ENCODE assay signal across 24 mouse cellular contexts in the genomic region with DNA sequence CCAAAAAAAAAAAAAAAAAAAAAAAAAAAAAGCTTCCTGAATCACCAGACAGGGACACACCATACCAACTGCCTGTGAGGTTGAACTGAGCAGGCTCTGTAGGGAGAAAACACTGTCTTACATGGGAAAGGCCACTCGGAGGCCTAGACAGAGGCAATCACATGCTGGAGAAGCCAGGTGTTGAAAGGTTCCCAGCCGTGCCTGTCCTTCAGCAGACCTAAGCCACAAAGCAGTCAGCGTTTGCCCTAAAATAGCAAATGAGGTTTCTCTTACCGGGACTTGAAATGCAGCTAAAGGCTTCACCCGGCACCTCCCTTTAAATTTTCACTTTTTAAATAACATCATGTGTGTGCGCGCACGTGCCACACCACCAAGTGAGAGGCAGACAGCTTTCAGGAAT. TPM values are rescaled to one million over a fixed set of nuclear protein-coding genes. Genes with fewer than 3 reads are reported as not detected.
A peak's percentile ranks its signal among the peaks of the same experiment; 100 is the strongest.
DNase-seq lines count a peak whose midpoint lies in the region; ATAC-seq and TF ChIP-seq lines count a peak whose summit lies in the region.
"Had no signal": no experiment of that assay in that cellular context is flagged by ENCODE, and none has a peak within 500 bp of the region (broad histone marks: within the 10 kb centered on the region; RNA-seq: fewer than 3 reads in every experiment).

No protein-coding gene starts in this region.

- no peak overlapping the region for H3K4me2 ChIP-seq in heart, embryonic 13.5 days
- H3K4me2 ChIP-seq: hindbrain, embryonic 14.5 days; liver, embryonic 12.5 days; midbrain, embryonic 15.5 days had no signal

- H3K9me3 ChIP-seq in heart, embryonic 13.5 days: no peaks in the 10 kb centered on the region
- H3K9me3 ChIP-seq: liver, embryonic 12.5 days; midbrain, embryonic 15.5 days had no signal

- no peaks in the 10 kb centered on the region for H3K27me3 ChIP-seq in cerebellum, adult 2 months (ENCODE audit: control insufficient read depth, insufficient read depth, low read length)
- H3K27me3 ChIP-seq in heart, embryonic 13.5 days (replicated peaks): no peaks in the 10 kb centered on the region
- H3K27me3 ChIP-seq: liver, embryonic 12.5 days; midbrain, embryonic 15.5 days had no signal

- no peak for TF ChIP-seq CTCF in cerebellum, adult 2 months (IDR thresholded peaks at IDR 0.05; ENCODE audit: borderline replicate concordance, insufficient read depth, low read depth, low read length)
- TF ChIP-seq CTCF in left cerebral cortex, adult 2 months (IDR thresholded peaks at IDR 0.05): no peak

- peak overlapping the region; percentile 69; the same call in 1 of the 2 replicates for H3K27ac ChIP-seq in cerebellum, adult 2 months (ENCODE audit: insufficient read depth, low read length)
- peak overlapping the region; percentile 58 for H3K27ac ChIP-seq in heart, embryonic 13.5 days (replicated peaks)
- H3K27ac ChIP-seq in left cerebral cortex, adult 2 months: peak overlapping the region; percentile 5; the same call in 1 of the 2 replicates
- H3K27ac ChIP-seq: hindbrain, embryonic 14.5 days; liver, embryonic 12.5 days; midbrain, embryonic 15.5 days had no signal

- no peak for DNase-seq in cerebellum, adult 2 months
- no peak for DNase-seq in cerebellum, postnatal 4 days (ENCODE audit: low spot score in 2 of 2)
- no peak for DNase-seq in heart, postnatal 25 days (ENCODE audit: low spot score)
- DNase-seq in left cerebral cortex, adult 2 months (ENCODE audit: extremely low spot score in 1 of 2, low spot score in 2 of 2): no peak
- DNase-seq in left cerebral cortex, postnatal 10 days (ENCODE audit: extremely low spot score in 1 of 2, low spot score in 2 of 2): no peak
- DNase-seq in frontal cortex, postnatal 14 days (ENCODE audit: low spot score in 2 of 2): no peak
- DNase-seq: adrenal gland, postnatal 14 days; cerebellum, adult 11-12 months; cerebellum, postnatal 10 days; gastrocnemius, postnatal 14 days; kidney, adult 11 months; kidney, postnatal 14 days; left cerebral cortex, postnatal 4 days; liver, postnatal 0 days; lung, postnatal 4 days; right cerebral cortex, adult 18-20 months; spleen, adult 18-20 months; thymus, postnatal 14 days had no signal

- peak overlapping the region; percentile 28; the same call in 1 of the 2 replicates for H3K9ac ChIP-seq in heart, embryonic 13.5 days
- H3K9ac ChIP-seq: hindbrain, embryonic 14.5 days; liver, embryonic 12.5 days; liver, postnatal 0 days; midbrain, embryonic 15.5 days had no signal

- no peak for ATAC-seq in heart, embryonic 13.5 days (ENCODE audit: extremely low read depth, insufficient number of reproducible peaks, low FRiP score, low TSS enrichment)
- ATAC-seq: forebrain, embryonic 16.5 days; liver, embryonic 12.5 days; liver, postnatal 0 days; midbrain, embryonic 15.5 days had no signal

- peaks cover 26% of the 10 kb centered on the region for H3K4me1 ChIP-seq in cerebellum, adult 2 months (ENCODE audit: control insufficient read depth, insufficient read depth, low read length)
- peaks cover 40% of the 10 kb centered on the region for H3K4me1 ChIP-seq in heart, embryonic 13.5 days

- 35% methylated on average over 8 of the region's 8 CpGs for WGBS in cerebellum, adult 2 months
- WGBS in heart, embryonic 13.5 days: 50% methylated on average over 8 of the region's 8 CpGs

- peaks cover 4% of the 10 kb centered on the region; the same call in 1 of the 2 replicates for H3K36me3 ChIP-seq in heart, embryonic 13.5 days
- H3K36me3 ChIP-seq: liver, embryonic 12.5 days; midbrain, embryonic 15.5 days had no signal

- intact Hi-C loops in heart, postnatal 25 days (cut with DNase I): no loop called here
- intact Hi-C loops in left cerebral cortex, adult 2 months (cut with DNase I): no loop called here
- intact Hi-C loops in left cerebral cortex, postnatal 10 days (cut with DNase I): no loop called here

- no peak for TF ChIP-seq POLR2A in cerebellum, adult 2 months (IDR thresholded peaks at IDR 0.05; ENCODE audit: borderline replicate concordance, insufficient read depth, low read length)

- no peak overlapping the region for H3K4me3 ChIP-seq in cerebellum, adult 2 months (replicated peaks; ENCODE audit: insufficient read depth, low read depth, low read length)
- H3K4me3 ChIP-seq in heart, embryonic 13.5 days: no peak overlapping the region
- no peak overlapping the region for H3K4me3 ChIP-seq in left cerebral cortex, adult 2 months
- H3K4me3 ChIP-seq: erythroblast, embryonic 14.5 days; liver, embryonic 12.5 days; midbrain, embryonic 15.5 days had no signal

RNA-seq across cellular contexts. Expression of gene Rab11fip3, which starts 21.2 kb away (rescaled TPM):
- 81.8 and 82.9 TPM in 2 replicates for polyA plus RNA-seq in cerebellum, adult 2 months (2012; rRNA removed)
- polyA plus RNA-seq in heart, embryonic 13.5 days (2015; fragmentation: Nextera tagmentation; extraction: Ambion mirVana): 11.0 and 12.3 TPM in 2 replicates
- 10 to 100 TPM; 28.0 to 30.2 TPM for total RNA-seq in heart, postnatal 25 days (2021)
- 100 to 1,000 TPM; 114 to 119 TPM for total RNA-seq in left cerebral cortex, adult 2 months (2021)
- 10 to 100 TPM; 67.5 to 73.8 TPM for total RNA-seq in left cerebral cortex, postnatal 10 days (2021)

RNA-seq across cellular contexts. Expression of gene Decr2, which starts 42.0 kb away (rescaled TPM):
- polyA plus RNA-seq in cerebellum, adult 2 months (2012; rRNA removed): 39.5 and 41.3 TPM in 2 replicates
- 34.4 and 34.6 TPM in 2 replicates for polyA plus RNA-seq in heart, embryonic 13.5 days (2015; fragmentation: Nextera tagmentation; extraction: Ambion mirVana)
- 10 to 100 TPM; 11.0 to 11.7 TPM for total RNA-seq in heart, postnatal 25 days (2021)
- 10 to 100 TPM; 28.5 to 31.5 TPM for total RNA-seq in left cerebral cortex, adult 2 months (2021)
- 10 to 100 TPM; 25.2 to 27.2 TPM for total RNA-seq in left cerebral cortex, postnatal 10 days (2021)
- polyA plus RNA-seq: erythroblast, embryonic 14.5 days had no signal

RNA-seq across cellular contexts. Expression of gene Nme4, which starts 47.3 kb away (rescaled TPM):
- 6.2 and 6.7 TPM in 2 replicates for polyA plus RNA-seq in cerebellum, adult 2 months (2012; rRNA removed)
- 77.4 and 87.2 TPM in 2 replicates for polyA plus RNA-seq in heart, embryonic 13.5 days (2015; fragmentation: Nextera tagmentation; extraction: Ambion mirVana)
- 1 to 10 TPM; 3.2 to 3.6 TPM for total RNA-seq in heart, postnatal 25 days (2021)
- total RNA-seq in left cerebral cortex, adult 2 months (2021): 1 to 10 TPM; 3.6 to 4.2 TPM
- 1 to 10 TPM; 3.0 to 3.9 TPM for total RNA-seq in left cerebral cortex, postnatal 10 days (2021)

Comparison
In these comparisons a context has a peak if more than half of its experiments do, and no peak if none do; other contexts are left out.
1. H3K27ac ChIP-seq: peak in every context shown above with its lines; median percentile 69 in cerebellum, adult 2 months; 58 in heart, embryonic 13.5 days; 5 in left cerebral cortex, adult 2 months.